Mouse (Mus musculus) natural killer cell, adult 2 months (primary cell): ENCODE results near the gene Ror2.
A peak's percentile ranks its signal among the peaks of the same experiment; 100 is the strongest.

ENCODE experiments used
- DNase-seq, 2 experiments: peaks; one replicate each; pipeline ENCODE4 v3.0.0; 2022; ENCODE audit warnings: low spot score in 2 of 2

The Ror2 gene

GRCm38 (mm10) chr13:53130032-53130431 is 155.9 kb downstream of the Ror2 start:
- no peak for DNase-seq

DNA sequence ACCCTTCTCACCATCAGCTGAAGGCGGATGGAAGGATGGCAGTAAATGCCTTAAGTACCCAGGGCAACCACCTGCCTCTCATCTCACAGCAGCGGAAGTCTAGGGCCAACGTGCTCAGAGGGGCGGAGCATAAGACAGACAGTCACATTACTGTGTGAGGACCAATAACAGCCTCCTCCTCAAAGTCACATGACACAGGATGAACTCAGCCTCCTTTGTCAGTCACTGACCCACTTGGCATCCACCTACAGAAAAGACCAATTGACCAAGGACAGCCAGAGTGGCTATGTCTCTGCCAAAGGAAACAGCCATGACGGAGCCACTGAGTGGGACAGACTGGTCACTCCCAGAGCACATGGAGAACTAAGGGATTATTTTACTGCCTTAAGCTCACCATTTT is 160.3 kb downstream of the Ror2 start:
- DNase-seq: no peak

GRCm38 (mm10) chr13:53122085-53122484 is 163.8 kb downstream of the Ror2 start:
- no peak for DNase-seq

GRCm38 (mm10) chr13:53120906-53121305 is 165.0 kb downstream of the Ror2 start:
- DNase-seq: no peak

GRCm38 (mm10) chr13:53119586-53120426 is 166.1 kb downstream of the Ror2 start:
- peak; percentile 53 to 65 for DNase-seq

DNA sequence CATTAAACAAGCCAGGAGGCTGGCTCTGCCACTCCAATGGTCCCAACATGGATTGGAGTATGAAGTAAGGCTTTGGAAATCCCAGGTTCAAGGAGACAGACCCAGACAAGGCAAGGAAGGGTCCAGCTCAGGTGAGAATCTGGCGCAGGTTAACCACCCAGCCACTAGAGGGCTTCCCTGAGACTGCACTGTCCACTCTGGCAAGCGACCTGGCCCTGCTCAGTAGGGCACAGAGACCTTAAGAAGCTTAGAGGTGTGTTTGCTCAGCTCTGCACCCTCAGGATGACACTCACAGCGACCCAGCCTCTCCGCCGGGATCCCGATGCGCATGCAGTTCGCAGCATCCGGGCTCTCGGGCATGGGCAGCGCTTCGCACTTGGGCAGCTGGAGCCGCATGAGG is 167.5 kb downstream of the Ror2 start:
- DNase-seq: no peak

- no peak for DNase-seq
Measured at GRCm38 (mm10) chr13:53117921-53118320, 168.0 kb downstream of the Ror2 start.

- DNase-seq: no peak
Measured at GRCm38 (mm10) chr13:53110249-53110578, 175.7 kb downstream of the Ror2 start.

DNA sequence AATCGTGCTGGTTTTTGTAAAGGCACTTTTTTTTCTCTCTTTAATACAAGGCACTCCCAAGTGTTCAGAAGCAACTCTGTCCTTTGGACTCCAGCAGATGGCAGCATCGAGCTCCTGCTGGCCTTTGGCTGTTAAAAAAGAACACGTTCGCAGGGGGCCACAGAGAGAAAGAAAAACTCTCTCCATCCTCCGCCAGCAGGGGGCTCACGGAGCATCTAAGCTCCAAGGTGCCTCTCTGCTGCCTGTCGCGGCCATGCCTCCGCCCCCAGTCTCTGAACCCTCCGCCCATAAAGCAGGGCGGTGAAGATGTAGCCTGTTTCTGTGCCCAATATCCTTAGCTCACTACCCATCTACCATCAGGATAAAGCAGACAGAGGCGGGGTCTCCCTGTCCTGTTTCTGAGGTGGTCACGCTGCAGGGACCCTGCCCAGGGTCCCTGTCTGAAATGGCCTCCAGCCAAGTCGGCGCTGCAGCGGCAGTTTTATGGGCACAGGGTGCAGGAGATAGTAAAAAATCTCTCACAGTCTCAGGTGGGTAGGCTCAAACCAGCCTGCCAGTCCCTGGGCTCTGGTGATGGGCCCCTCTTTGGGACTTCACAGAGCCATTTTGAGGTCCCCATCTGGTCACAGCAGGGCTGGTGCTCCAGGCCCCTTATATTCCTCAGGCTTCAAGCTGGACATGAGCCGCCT is 176.2 kb downstream of the Ror2 start:
- DNase-seq: peak; percentile 87 to 89

DNA sequence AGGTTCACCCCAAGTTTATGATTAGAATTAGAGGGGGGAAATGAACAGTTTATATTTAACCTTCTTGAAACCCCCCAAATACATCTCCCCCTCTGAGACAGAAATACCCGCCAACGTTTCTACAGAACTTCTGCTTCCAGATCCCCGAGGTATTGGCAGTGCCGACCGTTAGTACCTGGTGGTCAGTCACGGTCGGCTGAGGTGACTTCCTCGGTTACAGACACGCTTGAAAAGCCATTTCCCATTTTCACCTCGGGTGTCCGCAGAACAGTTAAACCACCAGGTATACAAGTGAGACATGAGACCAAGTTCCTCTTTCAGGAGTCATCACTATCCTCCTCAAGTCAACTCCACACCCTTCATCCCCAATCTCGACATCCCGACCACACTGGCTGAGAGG is 179.2 kb downstream of the Ror2 start:
- no peak for DNase-seq

GRCm38 (mm10) chr13:53099771-53100682 is 185.9 kb downstream of the Ror2 start:
- no peak for DNase-seq

- DNase-seq: peak; percentile 58 to 63
Measured at GRCm38 (mm10) chr13:53096615-53097014, 189.3 kb downstream of the Ror2 start.

- no peak for DNase-seq
Measured at GRCm38 (mm10) chr13:53095222-53095621, 190.7 kb downstream of the Ror2 start.

- DNase-seq: no peak
Measured at GRCm38 (mm10) chr13:53094658-53095057, 191.3 kb downstream of the Ror2 start.

GRCm38 (mm10) chr13:53093407-53093806 is 192.5 kb downstream of the Ror2 start:
- DNase-seq: no peak

- DNase-seq: no peak
Measured at GRCm38 (mm10) chr13:53086552-53087282, 199.2 kb downstream of the Ror2 start.

DNA sequence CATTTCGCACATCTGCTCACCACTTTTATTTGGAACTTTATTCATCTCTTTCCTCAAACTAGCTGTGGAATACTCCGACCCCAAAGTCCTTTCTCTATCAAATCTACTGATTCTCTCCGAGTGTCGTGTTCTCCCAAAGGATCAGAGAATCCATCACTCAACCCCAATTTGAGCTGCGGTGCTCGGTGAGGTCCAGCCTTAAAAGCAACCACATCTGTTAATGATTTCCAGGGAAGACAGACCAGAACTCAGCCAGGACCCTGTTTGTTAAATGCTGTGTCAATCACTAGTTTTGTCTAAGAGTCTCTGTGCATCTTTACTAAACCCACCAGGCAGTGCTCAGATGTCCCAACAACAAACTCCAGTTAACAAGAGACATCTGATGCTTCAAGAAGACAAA is 204.1 kb downstream of the Ror2 start:
- no peak for DNase-seq

DNA sequence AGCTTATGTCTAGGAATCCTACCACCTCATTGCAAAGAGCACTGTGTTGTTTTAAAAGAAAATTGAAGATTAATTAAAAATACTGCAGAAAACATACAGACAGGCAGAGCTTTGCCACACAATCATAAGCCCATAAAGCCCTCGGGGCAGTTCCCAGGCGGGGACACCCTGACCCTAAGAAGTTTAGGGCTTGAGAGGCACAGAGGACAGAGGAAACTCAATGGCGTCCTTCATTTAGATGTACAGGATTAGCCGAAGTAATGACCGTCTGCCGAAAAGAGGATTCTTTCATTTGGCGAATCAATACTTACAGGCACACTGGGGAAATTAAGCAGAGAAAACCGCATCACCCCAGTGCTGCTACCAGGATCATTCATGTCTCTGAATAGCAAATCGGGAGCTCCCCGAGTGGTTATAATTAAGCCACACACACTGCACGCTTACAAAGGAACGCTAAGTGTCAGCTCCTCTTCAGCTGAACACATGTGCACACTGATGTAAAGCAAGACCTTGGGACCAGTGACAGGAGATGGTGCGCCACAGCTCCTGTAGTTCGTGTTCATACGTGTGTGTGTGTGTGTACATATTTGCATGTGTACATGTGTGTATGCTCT is 208.1 kb downstream of the Ror2 start:
- DNase-seq: no peak

GRCm38 (mm10) chr13:53075006-53075405 is 210.9 kb downstream of the Ror2 start:
- no peak for DNase-seq

DNA sequence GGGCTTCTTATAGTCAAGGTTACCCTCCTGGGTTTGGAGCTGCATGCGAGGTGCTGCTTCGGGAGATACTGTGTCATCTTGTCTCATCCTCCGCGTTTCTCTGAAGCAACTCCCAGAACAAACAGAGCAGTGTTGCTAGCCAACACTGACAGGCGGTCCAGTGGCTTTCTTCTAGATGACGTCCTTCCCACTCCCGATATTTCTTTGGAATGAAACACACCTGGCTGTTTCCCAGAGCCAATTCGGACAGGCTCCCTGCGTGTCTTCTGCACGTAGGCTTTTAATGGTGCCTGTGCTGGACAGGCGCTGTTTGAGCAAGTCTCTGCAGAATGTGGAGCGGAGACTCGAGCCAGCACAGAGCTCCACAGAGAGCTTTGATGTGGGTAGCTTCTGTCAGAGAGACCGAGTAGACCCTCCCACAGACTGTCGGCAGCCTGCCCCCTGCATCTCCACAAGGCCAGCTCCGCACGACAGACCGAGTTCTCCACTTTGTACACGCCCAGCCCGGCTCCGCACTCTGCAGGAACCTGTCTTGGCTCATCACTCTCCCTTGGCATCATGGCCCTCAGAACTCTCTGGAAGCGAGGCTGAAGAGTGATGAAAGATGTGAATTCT is 216.7 kb downstream of the Ror2 start:
- DNase-seq: no peak

GRCm38 (mm10) chr13:53068461-53068860 is 217.5 kb downstream of the Ror2 start:
- no peak for DNase-seq
